12 mouse cellular contexts compared by ENCODE assay signal in genomic region chr1:182149966-182150365, GRCm38 (mm10). TPM values are rescaled to one million over a fixed set of nuclear protein-coding genes. Genes with fewer than 3 reads are reported as not detected.
DNase-seq lines count a peak whose midpoint lies in the region; ATAC-seq and TF ChIP-seq lines count a peak whose summit lies in the region.
"Had no signal": no experiment of that assay in that cellular context is flagged by ENCODE, and none has a peak within 500 bp of the region (broad histone marks: within the 10 kb centered on the region; RNA-seq: fewer than 3 reads in every experiment).

No protein-coding gene starts in this region.

- no peaks in the 10 kb centered on the region for H3K4me1 ChIP-seq in embryonic facial prominence, embryonic 11.5 days (ENCODE audit: control insufficient read depth, insufficient read depth, low read length)
- peaks cover 24% of the 10 kb centered on the region for H3K4me1 ChIP-seq in embryonic facial prominence, embryonic 10.5 days
- H3K4me1 ChIP-seq in lung, postnatal 0 days (ENCODE audit: insufficient read depth, low read depth, low read length), result no peaks in the 10 kb centered on the region
- no peaks in the 10 kb centered on the region for H3K4me1 ChIP-seq in midbrain, embryonic 11.5 days (ENCODE audit: control insufficient read depth, insufficient read depth, low read length)

- no peaks in the 10 kb centered on the region for H3K36me3 ChIP-seq in embryonic facial prominence, embryonic 11.5 days (replicated peaks; ENCODE audit: control insufficient read depth, insufficient read depth, low read depth, low read length)
- no peaks in the 10 kb centered on the region for H3K36me3 ChIP-seq in embryonic facial prominence, embryonic 10.5 days (replicated peaks)
- H3K36me3 ChIP-seq in lung, postnatal 0 days (ENCODE audit: insufficient read depth, low read length), result no peaks in the 10 kb centered on the region
- H3K36me3 ChIP-seq in midbrain, embryonic 11.5 days (ENCODE audit: control insufficient read depth, insufficient read depth, low read length), result no peaks in the 10 kb centered on the region
- H3K36me3 ChIP-seq: heart, embryonic 13.5 days had no signal

- no peaks in the 10 kb centered on the region for H3K27me3 ChIP-seq in embryonic facial prominence, embryonic 11.5 days (ENCODE audit: control insufficient read depth, insufficient read depth, low read length)
- H3K27me3 ChIP-seq in embryonic facial prominence, embryonic 10.5 days (replicated peaks; ENCODE audit: low read depth, poor library complexity, severe bottlenecking), result no peaks in the 10 kb centered on the region
- no peaks in the 10 kb centered on the region for H3K27me3 ChIP-seq in lung, postnatal 0 days (replicated peaks; ENCODE audit: insufficient read depth, low read length)
- no peaks in the 10 kb centered on the region for H3K27me3 ChIP-seq in midbrain, embryonic 11.5 days (ENCODE audit: control insufficient read depth, insufficient read depth, low read length)
- H3K27me3 ChIP-seq: heart, embryonic 13.5 days had no signal

- peak; percentile 12 for DNase-seq in embryonic facial prominence, embryonic 11.5 days (ENCODE audit: low spot score)
- DNase-seq in embryonic facial prominence, embryonic 10.5 days (ENCODE audit: low spot score), result no peak
- peak; percentile 23 for DNase-seq in lung, postnatal 0 days (ENCODE audit: low spot score)
- DNase-seq in lung, postnatal 10 days, result no peak
- peak; percentile 33 for DNase-seq in embryo, embryonic 9.5 days (ENCODE audit: extremely low spot score)
- DNase-seq in thymus, postnatal 25 days, result peak; percentile 31
- DNase-seq in left cerebral cortex, adult 8-10 months (ENCODE audit: low spot score in 2 of 2), result no peak
- no peak for DNase-seq in midbrain, embryonic 11.5 days (ENCODE audit: low spot score, missing footprints)
- DNase-seq: cerebellum, adult 9-11 months had no signal

- no peak overlapping the region for H3K27ac ChIP-seq in embryonic facial prominence, embryonic 11.5 days (replicated peaks; ENCODE audit: low read depth, low read length)
- H3K27ac ChIP-seq in embryonic facial prominence, embryonic 10.5 days (replicated peaks), result no peak overlapping the region
- H3K27ac ChIP-seq in lung, postnatal 0 days (ENCODE audit: low read length), result no peak overlapping the region
- no peak overlapping the region for H3K27ac ChIP-seq in midbrain, embryonic 11.5 days (ENCODE audit: low read depth, low read length)

- WGBS in embryonic facial prominence, embryonic 11.5 days, result 87% methylated on average over 2 of the region's 2 CpGs
- 88% methylated on average over 2 of the region's 2 CpGs for WGBS in embryonic facial prominence, embryonic 10.5 days
- 79% methylated on average over 2 of the region's 2 CpGs for WGBS in lung, postnatal 0 days
- 84% methylated on average over 2 of the region's 2 CpGs for WGBS in midbrain, embryonic 11.5 days

- no peak overlapping the region for H3K4me3 ChIP-seq in embryonic facial prominence, embryonic 11.5 days (ENCODE audit: low read depth, low read length)
- H3K4me3 ChIP-seq in embryonic facial prominence, embryonic 10.5 days, result no peak overlapping the region
- H3K4me3 ChIP-seq in lung, postnatal 0 days (ENCODE audit: low read depth, low read length), result no peak overlapping the region
- no peak overlapping the region for H3K4me3 ChIP-seq in midbrain, embryonic 11.5 days (ENCODE audit: low read depth, low read length)
- H3K4me3 ChIP-seq: heart, embryonic 13.5 days had no signal

- ATAC-seq in embryonic facial prominence, embryonic 11.5 days (replicated peaks; ENCODE audit: insufficient number of reproducible peaks, low FRiP score, low TSS enrichment, low read depth), result no peak
- ATAC-seq in lung, postnatal 0 days, result no peak
- ATAC-seq in midbrain, embryonic 11.5 days (ENCODE audit: low FRiP score), result no peak

- no peak for TF ChIP-seq EP300 in lung, postnatal 0 days (IDR thresholded peaks at IDR 0.05)

- no peaks in the 10 kb centered on the region for H3K9me3 ChIP-seq in embryonic facial prominence, embryonic 11.5 days (replicated peaks; ENCODE audit: control insufficient read depth, low read length)
- no peaks in the 10 kb centered on the region for H3K9me3 ChIP-seq in embryonic facial prominence, embryonic 10.5 days
- no peaks in the 10 kb centered on the region for H3K9me3 ChIP-seq in lung, postnatal 0 days (ENCODE audit: low read length)
- H3K9me3 ChIP-seq in midbrain, embryonic 11.5 days (ENCODE audit: control insufficient read depth, low read length), result no peaks in the 10 kb centered on the region

- no peak overlapping the region for H3K9ac ChIP-seq in embryonic facial prominence, embryonic 11.5 days (replicated peaks; ENCODE audit: low read length)
- no peak overlapping the region for H3K9ac ChIP-seq in lung, postnatal 0 days (replicated peaks; ENCODE audit: low read depth)
- no peak overlapping the region for H3K9ac ChIP-seq in midbrain, embryonic 11.5 days (ENCODE audit: low read length)
- H3K9ac ChIP-seq: heart, embryonic 13.5 days had no signal

- no peak overlapping the region for H3K4me2 ChIP-seq in embryonic facial prominence, embryonic 11.5 days (ENCODE audit: low read depth, low read length)
- no peak overlapping the region for H3K4me2 ChIP-seq in lung, postnatal 0 days (replicated peaks; ENCODE audit: low read depth, low read length)
- H3K4me2 ChIP-seq in midbrain, embryonic 11.5 days, result no peak overlapping the region
- H3K4me2 ChIP-seq: heart, embryonic 13.5 days had no signal

- peak; percentile 77 for TF ChIP-seq CTCF in lung, postnatal 0 days (IDR thresholded peaks at IDR 0.05)

RNA-seq across cellular contexts. Expression of gene Vmn1r1, which starts 14.3 kb away (rescaled TPM):
- not detected in 2 replicates for polyA plus RNA-seq in embryonic facial prominence, embryonic 11.5 days (2014; fragmentation: Nextera tagmentation; extraction: Ambion mirVana)
- polyA plus RNA-seq in embryonic facial prominence, embryonic 10.5 days (2016; fragmentation: Nextera tagmentation; extraction: Ambion mirVana), result not detected in 2 replicates
- polyA plus RNA-seq in lung, postnatal 0 days (2015; fragmentation: Nextera tagmentation; extraction: Ambion mirVana), result not detected in 2 replicates
- total RNA-seq in left cerebral cortex, adult 8-10 months (2022), result not detected
- polyA plus RNA-seq in midbrain, embryonic 11.5 days (2014; fragmentation: Nextera tagmentation; extraction: Ambion mirVana), result not detected in 2 replicates
- total RNA-seq: left cerebral cortex, adult 18-20 months had no signal
- polyA plus RNA-seq: C2C12; heart, embryonic 13.5 days had no signal

RNA-seq across cellular contexts. Expression of gene Srp9, which starts 25.4 kb away (rescaled TPM):
- polyA plus RNA-seq in embryonic facial prominence, embryonic 11.5 days (2014; fragmentation: Nextera tagmentation; extraction: Ambion mirVana), result 188 and 200 TPM in 2 replicates
- 159 and 166 TPM in 2 replicates for polyA plus RNA-seq in embryonic facial prominence, embryonic 10.5 days (2016; fragmentation: Nextera tagmentation; extraction: Ambion mirVana)
- polyA plus RNA-seq in lung, postnatal 0 days (2015; fragmentation: Nextera tagmentation; extraction: Ambion mirVana), result 146 and 148 TPM in 2 replicates
- total RNA-seq in left cerebral cortex, adult 8-10 months (2022), result 10 to 100 TPM; 53.4 to 66.8 (median 60.4) TPM
- polyA plus RNA-seq in midbrain, embryonic 11.5 days (2014; fragmentation: Nextera tagmentation; extraction: Ambion mirVana), result 158 and 189 TPM in 2 replicates

Comparison
In these comparisons a context has a peak if more than half of its experiments do, and no peak if none do; other contexts are left out.
1. DNase-seq: peak in embryonic facial prominence, embryonic 11.5 days (single experiment), lung, postnatal 0 days (single experiment), embryo, embryonic 9.5 days (single experiment) and thymus, postnatal 25 days (single experiment); none in embryonic facial prominence, embryonic 10.5 days (single experiment), lung, postnatal 10 days (single experiment), left cerebral cortex, adult 8-10 months (0 of 2) and midbrain, embryonic 11.5 days (single experiment).